Mouse (Mus musculus) liver, postnatal 0 days (tissue): ENCODE results near the gene Mtnr1b.

Experiments
- CTCF ChIP-seq: sonication (generic); IDR thresholded peaks from 2 replicates; pipeline ENCODE4 v1.5.1; 2016; ENCODE audit warnings: antibody characterized with exemption, low read depth
- EP300 ChIP-seq: IDR thresholded peaks from 2 replicates; pipeline ENCODE4 v1.6.1; 2016; ENCODE audit warnings: antibody characterized with exemption, low read depth, mild to moderate bottlenecking

DNA sequence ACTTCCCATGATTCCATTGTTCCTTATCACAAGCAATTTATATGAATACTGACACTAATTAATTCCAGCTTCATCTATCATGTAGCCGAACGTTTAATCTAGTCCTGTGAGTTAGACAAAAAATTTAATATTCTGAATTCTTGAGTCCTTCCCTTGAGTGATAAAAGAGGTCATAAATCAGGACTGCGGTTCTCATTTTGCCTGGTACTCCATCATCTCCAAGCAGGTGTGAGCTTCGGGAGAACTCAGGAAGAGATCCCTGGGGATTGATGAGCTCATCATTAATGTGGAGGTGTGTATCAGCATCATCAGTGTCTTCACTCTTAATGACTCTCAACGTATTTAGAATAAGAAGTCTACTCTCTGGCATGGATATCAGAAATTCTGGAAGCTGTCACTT is 74.0 kb downstream of the Mtnr1b start:
- TF ChIP-seq CTCF (no peak), EP300 (no peak)
